Mouse (Mus musculus) naive thymus-derived CD4-positive, alpha-beta T cell, adult 2 months (primary cell): ENCODE results near the gene Usp34.
"Not testable (repeated sequence)": the region's sequence is repeated elsewhere in the genome, so short reads cannot be mapped to it uniquely, and the experiment has no call there.

ENCODE experiments used
- DNase-seq: peaks from one replicate; pipeline ENCODE4 v3.0.0-alpha.2; 2011; ENCODE audit warnings: low read depth

Gene Usp34

DNA sequence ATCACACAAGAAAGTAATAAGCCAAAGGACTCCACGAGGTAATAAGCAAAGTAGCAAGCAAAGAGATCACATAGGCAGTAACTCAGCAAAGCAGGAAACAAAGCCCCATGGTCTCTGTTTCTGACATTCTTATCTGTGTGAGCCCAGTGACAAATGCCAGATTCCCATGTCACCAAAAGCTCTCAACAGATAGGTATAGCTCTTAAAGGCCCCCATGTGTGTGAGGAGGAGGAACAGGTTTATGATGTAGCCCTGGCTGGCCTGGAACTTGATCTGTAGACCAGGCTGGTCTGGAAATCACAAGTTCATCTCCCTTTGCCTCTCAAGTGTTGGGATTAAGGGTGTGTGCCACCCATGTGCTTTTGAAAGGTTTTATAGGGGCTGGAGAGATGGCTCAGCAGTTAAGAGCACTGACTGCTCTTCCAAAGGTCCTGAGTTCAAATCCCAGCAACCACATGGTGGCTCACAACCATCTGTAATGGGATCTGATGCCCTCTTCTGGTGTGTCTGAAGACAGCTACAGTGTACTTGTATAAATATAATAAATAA, 53.1 kb downstream of the Usp34 start:
- DNase-seq, result not testable (repeated sequence)

DNA sequence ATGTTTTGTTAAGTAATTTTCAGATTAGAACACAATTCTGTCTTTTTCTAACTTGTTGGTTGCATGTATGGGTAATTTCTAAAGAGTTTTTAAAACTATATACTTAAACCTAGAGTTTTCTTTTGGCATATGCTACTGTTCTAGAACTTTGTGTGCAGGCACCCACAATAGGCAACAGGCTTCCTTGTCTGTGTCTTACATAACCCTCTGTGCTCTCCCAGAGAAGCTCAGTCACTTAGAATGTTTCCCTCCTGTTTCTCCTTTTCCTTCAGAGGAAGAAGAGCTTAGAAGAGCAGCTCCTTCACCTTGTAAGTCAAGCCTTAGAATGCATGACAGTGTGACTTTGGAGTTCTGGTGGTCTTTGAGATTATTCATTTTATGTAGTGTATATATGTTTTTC, 55.6 kb downstream of the Usp34 start:
- no peak for DNase-seq

DNA sequence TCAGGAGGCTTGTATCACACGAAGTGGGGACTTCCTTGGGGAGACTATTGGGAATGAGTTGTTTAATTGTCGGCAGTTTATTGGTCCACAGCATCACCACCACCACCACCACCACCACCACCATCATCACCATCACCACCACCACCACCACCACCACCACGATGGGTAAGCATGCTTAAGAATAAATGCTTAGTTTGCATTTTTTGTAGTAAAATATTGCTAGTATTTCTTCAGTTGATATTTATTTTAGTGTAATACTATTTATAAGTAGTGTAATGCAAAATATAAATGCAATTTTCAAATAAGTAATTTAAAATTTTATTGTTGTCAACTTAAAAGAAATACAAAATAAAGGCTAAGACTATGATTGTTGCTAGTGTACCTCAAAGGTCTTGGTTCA, 57.7 kb downstream of the Usp34 start:
- no peak for DNase-seq

- no peak for DNase-seq
Measured at GRCm38 (mm10) chr11:23372032-23372431, 65.3 kb downstream of the Usp34 start.

DNA sequence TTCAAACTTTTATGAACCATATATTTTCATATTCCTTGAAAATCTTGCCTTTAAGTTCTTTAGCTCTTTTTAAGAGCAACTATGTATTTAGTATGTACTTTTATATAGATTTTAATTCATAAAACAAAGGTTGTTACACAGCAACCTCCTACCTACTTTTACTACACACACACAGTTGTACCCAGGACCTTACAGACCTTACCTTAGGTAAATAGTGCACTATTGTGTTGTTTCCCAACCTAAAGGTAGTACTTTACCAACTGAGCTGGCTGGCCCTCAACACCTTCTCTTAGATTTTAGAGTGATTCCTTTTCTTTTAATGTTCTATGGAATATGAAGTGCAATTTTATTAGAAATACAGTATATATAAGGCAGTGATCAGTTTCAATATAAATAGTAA, 65.8 kb downstream of the Usp34 start:
- no peak for DNase-seq

DNA sequence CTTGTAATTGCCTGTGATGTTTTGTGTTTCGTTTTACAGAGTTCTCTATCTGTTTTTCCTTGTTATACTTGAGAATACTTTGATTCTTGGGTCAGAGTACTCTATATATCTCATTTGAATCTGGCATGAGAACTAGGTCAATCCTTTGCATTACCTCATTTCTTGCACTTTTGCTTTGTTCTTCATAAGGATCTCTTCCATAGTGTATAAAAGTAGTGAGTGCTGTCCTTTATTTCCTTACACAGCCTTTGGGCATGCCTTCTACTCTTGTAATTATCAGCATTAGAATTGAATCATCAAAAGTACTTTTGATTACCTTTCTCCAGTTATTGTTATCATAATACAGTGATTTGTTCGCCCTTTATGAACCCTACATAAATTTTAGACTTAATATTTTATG, 73.4 kb downstream of the Usp34 start:
- DNase-seq, result no peak

GRCm38 (mm10) chr11:23380595-23380994, 73.9 kb downstream of the Usp34 start:
- DNase-seq, result no peak

DNA sequence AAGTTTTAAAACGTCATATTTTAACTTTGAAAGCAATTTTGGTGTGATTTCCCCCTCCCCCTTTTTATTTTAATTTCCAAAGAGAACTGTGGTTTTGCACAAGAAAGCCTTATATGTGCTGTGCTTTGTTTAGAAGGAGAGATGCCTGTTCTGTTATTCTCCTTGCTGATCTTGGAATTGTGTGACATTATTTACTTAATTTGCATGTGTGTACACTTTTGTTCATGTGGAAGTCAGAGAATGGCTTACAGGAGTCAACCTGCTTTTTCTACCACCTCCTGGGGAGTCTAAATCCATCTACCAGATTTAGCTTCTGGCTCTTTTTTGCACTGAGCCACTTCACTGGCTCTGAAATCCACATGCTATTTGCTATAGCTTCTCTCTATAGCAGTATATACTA, 76.1 kb downstream of the Usp34 start:
- no peak for DNase-seq

- no peak for DNase-seq
Measured at GRCm38 (mm10) chr11:23389649-23390048, 83.0 kb downstream of the Usp34 start.

GRCm38 (mm10) chr11:23392567-23392966, 85.9 kb downstream of the Usp34 start:
- DNase-seq, result no peak

- DNase-seq, result no peak
Measured at GRCm38 (mm10) chr11:23396608-23397007, 89.9 kb downstream of the Usp34 start.

GRCm38 (mm10) chr11:23400978-23401776, 94.5 kb downstream of the Usp34 start:
- no peak for DNase-seq

DNA sequence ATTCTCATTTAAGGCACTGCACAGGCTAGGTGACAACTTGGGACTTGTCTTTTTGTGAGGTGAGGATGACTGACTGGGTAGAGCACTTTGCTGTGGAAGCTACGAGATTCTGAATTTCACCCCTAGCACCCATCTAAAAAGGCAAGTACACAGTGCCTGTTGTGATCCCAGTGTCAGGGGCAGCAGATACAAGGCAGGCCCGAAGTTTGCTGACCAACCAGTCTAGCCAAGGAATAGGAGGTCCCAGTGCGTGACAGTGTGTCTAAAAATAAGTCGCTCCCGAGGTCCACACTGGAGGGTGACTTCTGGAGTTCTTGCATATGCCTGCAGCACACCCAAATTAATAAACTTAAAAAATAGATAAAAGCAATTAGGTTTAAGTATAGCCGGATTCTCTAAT, 121.6 kb downstream of the Usp34 start:
- DNase-seq, result no peak

GRCm38 (mm10) chr11:23430013-23430412, 123.3 kb downstream of the Usp34 start:
- no peak for DNase-seq

DNA sequence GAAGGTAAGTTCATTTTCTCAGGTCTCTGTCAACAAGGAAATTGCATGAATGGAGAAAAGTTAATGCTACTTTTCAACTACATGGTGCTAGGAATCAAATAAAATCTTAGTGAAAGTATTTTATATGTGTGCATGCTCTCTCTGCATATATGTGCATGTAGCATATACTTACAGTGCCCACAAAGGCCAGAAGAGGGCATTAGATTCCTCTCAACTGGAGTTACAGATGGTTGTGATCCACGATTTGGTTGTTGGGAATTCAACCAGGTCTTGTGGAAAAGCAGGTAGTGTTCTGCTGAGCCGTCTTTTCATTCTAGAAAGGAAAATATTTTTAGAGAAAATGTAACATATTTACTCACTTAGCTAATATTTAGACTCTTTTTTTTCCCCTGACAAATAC, 129.4 kb downstream of the Usp34 start:
- DNase-seq, result no peak

- not testable (repeated sequence) for DNase-seq
Measured at GRCm38 (mm10) chr11:23465862-23466261, 159.2 kb downstream of the Usp34 start.

- no peak for DNase-seq
Measured at GRCm38 (mm10) chr11:23489955-23490354, 183.3 kb downstream of the Usp34 start.

- DNase-seq, result no peak
Measured at GRCm38 (mm10) chr11:23492048-23492790, 185.5 kb downstream of the Usp34 start.

- DNase-seq, result no peak
Measured at GRCm38 (mm10) chr11:23495231-23495630, 188.5 kb downstream of the Usp34 start.

GRCm38 (mm10) chr11:23496661-23497060, 190.0 kb downstream of the Usp34 start:
- DNase-seq, result peak; percentile 32

- peak; percentile 83 for DNase-seq
Measured at GRCm38 (mm10) chr11:23497335-23497717, 190.6 kb downstream of the Usp34 start.

DNA sequence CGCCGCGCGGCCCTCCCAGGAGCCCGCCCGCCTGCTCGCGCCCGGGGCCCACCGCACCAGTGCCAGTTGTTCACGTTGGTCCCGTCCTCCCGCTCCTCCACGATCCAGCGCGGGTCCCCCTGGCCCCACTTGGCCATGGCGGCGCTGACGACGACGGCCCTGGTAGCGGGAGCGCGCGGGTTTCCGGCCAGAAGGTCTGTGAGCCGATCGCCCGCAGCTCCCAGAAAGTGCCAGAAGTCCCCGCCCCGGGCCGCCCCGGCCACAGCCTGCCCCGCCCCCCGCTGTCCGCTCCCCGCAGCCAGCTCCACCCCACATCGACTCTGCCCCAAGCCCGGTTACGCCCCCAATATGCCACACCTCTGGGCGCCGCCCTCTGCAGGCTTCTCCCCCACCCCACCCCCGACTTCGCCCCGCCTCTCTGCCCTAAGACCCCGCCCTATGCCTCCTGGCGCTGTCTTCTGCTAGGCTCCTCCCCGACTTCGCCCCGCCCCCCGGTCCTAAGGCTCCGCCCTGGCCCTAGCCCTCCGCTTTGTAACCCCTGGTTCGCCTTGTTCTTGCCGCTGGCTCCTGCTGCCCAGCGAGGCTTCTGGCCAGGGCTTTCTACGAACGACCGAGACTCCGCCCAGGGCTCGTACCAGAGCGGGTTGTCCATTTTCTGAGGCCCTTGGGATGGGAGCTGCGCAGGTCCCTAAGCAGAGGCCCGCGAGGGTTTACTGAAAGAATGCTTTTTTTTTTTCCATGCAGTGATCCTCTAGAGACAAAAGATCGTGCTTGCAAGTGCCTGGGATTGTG, 191.2 kb downstream of the Usp34 start, which contains the start of gene Ahsa2:
Ahsa2 (minus strand) TSS at position 313 of the 792 bp plus-strand sequence.
- DNase-seq, result peak; percentile 95
